Mouse (Mus musculus): ENCODE measurements around the gene Plppr2. TPM values are rescaled to one million over a fixed set of nuclear protein-coding genes. Genes with fewer than 3 reads are reported as not detected.

Plppr2 gene
- total and polyA plus RNA-seq, 2 experiments from 2014 or later = 0.86 to 2.6 TPM

DNA sequence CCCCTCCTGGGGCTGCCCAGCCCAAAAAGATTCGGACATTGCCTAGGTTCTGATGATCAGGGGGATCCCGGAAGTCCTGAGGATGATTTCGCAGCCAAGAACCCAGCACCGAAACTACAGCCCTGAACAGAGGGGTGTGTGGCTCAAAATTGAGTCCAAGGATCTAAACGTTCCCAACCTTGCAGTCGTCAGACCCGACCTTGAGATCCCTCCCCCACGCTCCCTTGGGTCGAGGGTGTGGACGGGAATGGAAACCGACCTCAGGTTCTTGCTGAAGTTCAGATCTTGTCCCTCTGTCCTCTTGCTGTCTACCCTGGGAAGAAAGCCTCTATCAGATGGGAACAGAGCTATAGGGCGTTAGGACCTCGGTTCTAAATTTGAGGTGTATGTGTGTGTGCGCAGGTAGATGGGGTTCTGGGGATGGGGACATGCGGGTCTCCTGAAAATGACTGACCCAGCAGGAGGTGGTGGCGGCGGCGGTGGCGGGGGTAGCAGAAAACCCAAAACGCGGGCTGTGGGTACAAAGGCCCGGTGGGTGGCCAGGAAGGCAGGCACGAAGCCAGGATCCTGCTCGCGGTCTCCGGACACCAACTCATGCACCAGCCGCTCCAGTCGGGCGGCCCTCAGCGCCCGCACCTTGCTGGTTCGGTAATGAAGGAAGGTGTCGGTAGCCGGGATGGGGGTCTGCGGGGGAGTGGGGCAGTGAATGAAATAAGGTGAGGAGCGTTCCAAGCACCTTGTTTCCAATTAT, 50.9 kb downstream of the Plppr2 start:
- H3K9ac ChIP-seq (replicated peaks; ENCODE audit: low read depth, low read length) = no peak overlapping the region
- no peaks in the 10 kb centered on the region for H3K9me3 ChIP-seq (replicated peaks; ENCODE audit: control insufficient read depth, low read length)
- H3K36me3 ChIP-seq (replicated peaks; ENCODE audit: control insufficient read depth, insufficient read depth, low read length) = no peaks in the 10 kb centered on the region
- DNase-seq (ENCODE audit: low spot score) (no peak), ATAC-seq (ENCODE audit: insufficient read depth, low read depth) (no peak)
- peaks cover 77% of the 10 kb centered on the region for H3K27me3 ChIP-seq (ENCODE audit: control insufficient read depth, insufficient read depth, low read length)
- 7% methylated on average over 36 of the region's 36 CpGs for WGBS
- TF ChIP-seq EP300 (IDR thresholded peaks at IDR 0.05; ENCODE audit: low read depth) = no peak
- 0 out of 2 replicates have a peak overlapping the region, but pooled peaks have one; percentile 57 for H3K4me3 ChIP-seq (ENCODE audit: low read depth, low read length)
- H3K27ac ChIP-seq (ENCODE audit: low read depth) = no peak overlapping the region
- H3K4me2 ChIP-seq (ENCODE audit: low read depth, low read length) = peak overlapping the region; percentile 86; the same call in 1 of the 2 replicates
- H3K4me1 ChIP-seq (ENCODE audit: control insufficient read depth, insufficient read depth) = peaks cover 19% of the 10 kb centered on the region

DNA sequence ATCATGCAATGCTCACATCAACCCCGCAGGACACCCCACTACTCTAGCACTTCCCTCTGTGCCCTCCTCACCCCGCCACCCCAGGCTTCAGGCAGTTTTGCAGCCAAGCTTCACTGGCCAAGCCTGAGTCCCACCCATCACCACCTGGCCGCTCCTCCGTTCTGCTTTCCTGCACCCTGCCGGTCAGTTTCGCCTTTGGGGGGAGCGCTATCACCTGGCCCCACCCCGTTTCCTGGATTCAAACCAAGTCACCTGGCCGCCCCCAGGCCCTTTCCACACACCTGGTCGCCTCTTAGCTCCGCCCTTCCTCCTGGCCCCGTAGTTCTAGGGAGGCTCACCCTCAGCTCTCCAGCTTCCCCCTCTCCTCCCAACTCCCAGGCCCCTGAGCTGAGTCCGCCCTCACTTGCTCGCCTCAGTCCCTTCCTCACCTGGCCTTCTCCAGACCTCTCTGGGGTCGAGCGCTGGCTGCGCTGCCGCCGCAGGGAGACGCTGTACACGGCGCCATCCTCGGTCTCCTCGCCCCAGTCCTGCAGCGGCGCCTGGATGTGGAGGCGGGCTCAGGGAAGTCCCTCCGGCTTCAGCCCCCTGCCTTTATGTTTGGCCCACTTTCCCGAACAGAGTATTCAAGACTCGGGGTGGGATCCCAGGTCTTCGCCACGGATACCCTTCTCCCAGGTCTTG, 51.7 kb downstream of the Plppr2 start:
- Histone ChIP-seq H3K9me3 (replicated peaks; ENCODE audit: control insufficient read depth, low read length) (no peaks in the 10 kb centered on the region), H3K4me2 (ENCODE audit: low read depth, low read length) (peak overlapping the region; percentile 86), H3K27me3 (ENCODE audit: control insufficient read depth, insufficient read depth, low read length) (peaks cover 84% of the 10 kb centered on the region), H3K27ac (ENCODE audit: low read depth) (no peak overlapping the region), H3K9ac (replicated peaks; ENCODE audit: low read depth, low read length) (peak overlapping the region; percentile 40; the same call in 1 of the 2 replicates), H3K4me3 (ENCODE audit: low read depth, low read length) (peak overlapping the region; percentile 57), H3K4me1 (ENCODE audit: control insufficient read depth, insufficient read depth) (peaks cover 19% of the 10 kb centered on the region), H3K36me3 (replicated peaks; ENCODE audit: control insufficient read depth, insufficient read depth, low read length) (no peaks in the 10 kb centered on the region)
- DNase-seq (ENCODE audit: low spot score) (no peak), ATAC-seq (ENCODE audit: insufficient read depth, low read depth) (0 out of 2 replicates have a peak, but pooled peaks have one; percentile 25)
- WGBS = 3% methylated on average over 32 of the region's 32 CpGs
- TF ChIP-seq CTCF (IDR thresholded peaks at IDR 0.05; ENCODE audit: low read depth) (no peak), EP300 (IDR thresholded peaks at IDR 0.05; ENCODE audit: low read depth) (no peak)

- ATAC-seq (ENCODE audit: insufficient read depth, low read depth) (peak; percentile 38; the same call in 1 of the 2 replicates), DNase-seq (ENCODE audit: low spot score) (no peak)
- Histone ChIP-seq H3K9me3 (replicated peaks; ENCODE audit: control insufficient read depth, low read length) (no peaks in the 10 kb centered on the region), H3K4me1 (ENCODE audit: control insufficient read depth, insufficient read depth) (peaks cover 19% of the 10 kb centered on the region), H3K27ac (ENCODE audit: low read depth) (no peak within 1 kb of the TSS), H3K36me3 (replicated peaks; ENCODE audit: control insufficient read depth, insufficient read depth, low read length) (no peaks in the 10 kb centered on the region), H3K27me3 (ENCODE audit: control insufficient read depth, insufficient read depth, low read length) (peaks cover 90% of the 10 kb centered on the region), H3K9ac (replicated peaks; ENCODE audit: low read depth, low read length) (peak within 1 kb of the TSS; percentile 40; the same call in 1 of the 2 replicates), H3K4me3 (ENCODE audit: low read depth, low read length) (peak within 1 kb of the TSS; percentile 57), H3K4me2 (ENCODE audit: low read depth, low read length) (peak within 1 kb of the TSS; percentile 86)
- under 1% methylated on average over 42 of the region's 42 CpGs for WGBS
- no peak for TF ChIP-seq CTCF (IDR thresholded peaks at IDR 0.05; ENCODE audit: low read depth)
- TF ChIP-seq EP300 (IDR thresholded peaks at IDR 0.05; ENCODE audit: low read depth) = no peak
Observed at GRCm38 (mm10) chr9:21989230-21990110, 52.6 kb downstream of the Plppr2 start, which contains the start of gene Rgl3. Gene Rgl3, minus strand, starts transcription at chr9:21989446.

DNA sequence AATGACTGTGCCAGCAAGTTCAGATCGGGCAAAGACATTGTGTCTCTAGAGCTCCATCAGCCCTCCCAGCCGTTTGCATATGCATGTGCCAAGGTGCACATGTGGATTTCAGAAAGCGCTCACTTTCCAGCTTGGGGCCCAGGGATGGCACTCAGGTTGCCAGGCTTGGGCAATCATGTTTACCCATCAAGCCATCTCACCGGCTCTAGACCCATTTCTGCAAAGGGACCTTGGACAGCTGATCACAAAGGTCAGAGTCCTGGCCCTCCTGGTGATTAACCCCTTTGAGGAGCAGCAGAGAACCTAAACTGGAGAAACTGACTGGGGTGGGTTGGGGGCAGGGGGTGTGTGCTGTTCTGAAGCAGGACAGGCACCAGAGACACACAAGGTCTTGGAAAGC, 55.4 kb downstream of the Plppr2 start:
- H3K36me3 ChIP-seq (replicated peaks; ENCODE audit: control insufficient read depth, insufficient read depth, low read length) = no peaks in the 10 kb centered on the region
- no peaks in the 10 kb centered on the region for H3K9me3 ChIP-seq (replicated peaks; ENCODE audit: control insufficient read depth, low read length)
- no peak overlapping the region for H3K27ac ChIP-seq (ENCODE audit: low read depth)
- H3K9ac ChIP-seq (replicated peaks; ENCODE audit: low read depth, low read length) = no peak overlapping the region
- 62% methylated on average over 4 of the region's 4 CpGs for WGBS
- peaks cover 19% of the 10 kb centered on the region for H3K4me1 ChIP-seq (ENCODE audit: control insufficient read depth, insufficient read depth)
- H3K4me3 ChIP-seq (ENCODE audit: low read depth, low read length) = no peak overlapping the region
- no peak for DNase-seq (ENCODE audit: low spot score)
- H3K27me3 ChIP-seq (ENCODE audit: control insufficient read depth, insufficient read depth, low read length) = peaks cover 68% of the 10 kb centered on the region
- no peak for ATAC-seq (ENCODE audit: insufficient read depth, low read depth)
- no peak overlapping the region for H3K4me2 ChIP-seq (ENCODE audit: low read depth, low read length)
- no peak for TF ChIP-seq EP300 (IDR thresholded peaks at IDR 0.05; ENCODE audit: low read depth)
- no peak for TF ChIP-seq CTCF (IDR thresholded peaks at IDR 0.05; ENCODE audit: low read depth)

DNA sequence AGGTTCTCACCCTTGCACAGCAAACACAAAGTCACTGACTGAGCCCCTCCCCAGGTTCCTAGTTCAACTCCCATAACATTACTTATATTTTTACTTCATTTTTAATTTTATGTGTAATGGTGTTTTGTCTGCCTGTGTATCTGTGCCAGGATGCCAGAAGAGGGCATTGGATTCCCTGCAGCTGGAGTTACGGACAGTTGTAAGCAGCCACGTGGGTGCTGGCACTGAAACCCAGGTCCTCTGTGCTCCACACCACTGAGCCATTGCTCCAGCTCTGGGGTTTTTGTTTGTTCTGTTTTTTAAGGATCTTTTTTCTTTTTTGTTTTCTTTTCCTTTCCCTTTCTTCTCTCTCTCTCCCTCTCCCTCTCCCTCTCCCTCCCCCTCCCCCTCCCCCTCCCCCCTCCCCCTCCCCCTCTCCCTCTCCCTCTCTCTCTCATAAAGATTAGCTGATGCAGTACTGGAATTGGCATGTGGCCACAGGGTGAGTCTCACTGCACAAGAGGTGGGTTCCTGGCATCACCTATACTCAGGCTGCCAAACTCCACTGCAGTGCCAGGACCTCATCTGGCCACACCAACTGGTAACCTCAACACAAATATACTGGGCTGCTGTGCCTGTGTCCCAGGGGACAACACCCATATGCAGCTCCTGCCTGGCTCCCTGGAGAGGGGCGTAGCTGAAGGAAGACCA, 59.5 kb downstream of the Plppr2 start:
- Histone ChIP-seq H3K27me3 (ENCODE audit: control insufficient read depth, insufficient read depth, low read length) (peaks cover 35% of the 10 kb centered on the region), H3K9ac (replicated peaks; ENCODE audit: low read depth, low read length) (no peak overlapping the region), H3K4me2 (ENCODE audit: low read depth, low read length) (no peak overlapping the region), H3K4me3 (ENCODE audit: low read depth, low read length) (no peak overlapping the region), H3K27ac (ENCODE audit: low read depth) (no peak overlapping the region), H3K36me3 (replicated peaks; ENCODE audit: control insufficient read depth, insufficient read depth, low read length) (no peaks in the 10 kb centered on the region), H3K9me3 (replicated peaks; ENCODE audit: control insufficient read depth, low read length) (no peaks in the 10 kb centered on the region), H3K4me1 (ENCODE audit: control insufficient read depth, insufficient read depth) (no peaks in the 10 kb centered on the region)
- WGBS = 75% methylated on average over 3 of the region's 3 CpGs
- DNase-seq (ENCODE audit: low spot score) (no peak), ATAC-seq (ENCODE audit: insufficient read depth, low read depth) (no peak)
- TF ChIP-seq EP300 (IDR thresholded peaks at IDR 0.05; ENCODE audit: low read depth) = no peak
- TF ChIP-seq CTCF (IDR thresholded peaks at IDR 0.05; ENCODE audit: low read depth) = no peak

Other genes starting within 250 kb of the Plppr2 start
- gene Ldlr, start 213.6 kb upstream of the Plppr2 start, total RNA-seq (2014; rRNA removed; ENCODE audit: low replicate concordance) = 36.8 and 42.9 TPM in 2 replicates
- 8.0 and 10.9 TPM in 2 replicates for gene Ldlr, start 213.6 kb upstream of the Plppr2 start, polyA plus RNA-seq (2015; fragmentation: Nextera tagmentation; extraction: Ambion mirVana)
- gene Spc24, start 176.7 kb upstream of the Plppr2 start, total RNA-seq (2014; rRNA removed; ENCODE audit: low replicate concordance) = 22.3 and 76.0 TPM in 2 replicates
- 35.2 and 40.3 TPM in 2 replicates for gene Spc24, start 176.7 kb upstream of the Plppr2 start, polyA plus RNA-seq (2015; fragmentation: Nextera tagmentation; extraction: Ambion mirVana)
- 78.5 and 92.4 TPM in 2 replicates for gene Kank2, start 138.3 kb upstream of the Plppr2 start, total RNA-seq (2014; rRNA removed; ENCODE audit: low replicate concordance)
- gene Kank2, start 138.3 kb upstream of the Plppr2 start, polyA plus RNA-seq (2015; fragmentation: Nextera tagmentation; extraction: Ambion mirVana) = 10.3 and 10.9 TPM in 2 replicates
- not detected in 2 replicates for gene Angptl8, start 101.5 kb upstream of the Plppr2 start, total RNA-seq (2014; rRNA removed; ENCODE audit: low replicate concordance)
- gene Angptl8, start 101.5 kb upstream of the Plppr2 start, polyA plus RNA-seq (2015; fragmentation: Nextera tagmentation; extraction: Ambion mirVana) = 0.55 and 0.69 TPM in 2 replicates
- gene Dock6, start 84.4 kb upstream of the Plppr2 start, total RNA-seq (2014; rRNA removed; ENCODE audit: low replicate concordance) = 38.5 and 65.3 TPM in 2 replicates
- gene Dock6, start 84.4 kb upstream of the Plppr2 start, polyA plus RNA-seq (2015; fragmentation: Nextera tagmentation; extraction: Ambion mirVana) = 19.1 and 22.7 TPM in 2 replicates
- gene Rab3d, start 18.8 kb upstream of the Plppr2 start, total RNA-seq (2014; rRNA removed; ENCODE audit: low replicate concordance) = 8.9 and 11.2 TPM in 2 replicates
- gene Rab3d, start 18.8 kb upstream of the Plppr2 start, polyA plus RNA-seq (2015; fragmentation: Nextera tagmentation; extraction: Ambion mirVana) = 7.7 and 7.9 TPM in 2 replicates
- gene Ccdc159, start 9.6 kb upstream of the Plppr2 start, total RNA-seq (2014; rRNA removed; ENCODE audit: low replicate concordance) = 0.88 TPM in 1 of 2 replicates, not detected in the other
- gene Ccdc159, start 9.6 kb upstream of the Plppr2 start, polyA plus RNA-seq (2015; fragmentation: Nextera tagmentation; extraction: Ambion mirVana) = 0.77 and 0.97 TPM in 2 replicates
- gene Tmem205, start 9.5 kb upstream of the Plppr2 start, total RNA-seq (2014; rRNA removed; ENCODE audit: low replicate concordance) = 52.6 and 53.9 TPM in 2 replicates
- 44.8 and 47.2 TPM in 2 replicates for gene Tmem205, start 9.5 kb upstream of the Plppr2 start, polyA plus RNA-seq (2015; fragmentation: Nextera tagmentation; extraction: Ambion mirVana)
- gene Swsap1, start 18.7 kb downstream of the Plppr2 start, total RNA-seq (2014; rRNA removed; ENCODE audit: low replicate concordance) = 14.3 and 19.5 TPM in 2 replicates
- gene Swsap1, start 18.7 kb downstream of the Plppr2 start, polyA plus RNA-seq (2015; fragmentation: Nextera tagmentation; extraction: Ambion mirVana) = 4.6 and 5.1 TPM in 2 replicates
- 0.27 and 2.8 TPM in 2 replicates for gene Epor, start 26.5 kb downstream of the Plppr2 start, total RNA-seq (2014; rRNA removed; ENCODE audit: low replicate concordance)
- gene Epor, start 26.5 kb downstream of the Plppr2 start, polyA plus RNA-seq (2015; fragmentation: Nextera tagmentation; extraction: Ambion mirVana) = 2.6 and 3.4 TPM in 2 replicates
- gene Rgl3, start 52.4 kb downstream of the Plppr2 start, total RNA-seq (2014; rRNA removed; ENCODE audit: low replicate concordance) = 0.39 and 11.4 TPM in 2 replicates
- gene Rgl3, start 52.4 kb downstream of the Plppr2 start, polyA plus RNA-seq (2015; fragmentation: Nextera tagmentation; extraction: Ambion mirVana) = 0.63 and 0.75 TPM in 2 replicates
- 0.15 TPM in 1 of 2 replicates, not detected in the other for gene Ccdc151, start 65.6 kb downstream of the Plppr2 start, total RNA-seq (2014; rRNA removed; ENCODE audit: low replicate concordance)
- gene Ccdc151, start 65.6 kb downstream of the Plppr2 start, polyA plus RNA-seq (2015; fragmentation: Nextera tagmentation; extraction: Ambion mirVana) = 0.12 and 0.18 TPM in 2 replicates
- 49.0 and 58.2 TPM in 2 replicates for gene Prkcsh, start 65.8 kb downstream of the Plppr2 start, total RNA-seq (2014; rRNA removed; ENCODE audit: low replicate concordance)
- gene Prkcsh, start 65.8 kb downstream of the Plppr2 start, polyA plus RNA-seq (2015; fragmentation: Nextera tagmentation; extraction: Ambion mirVana) = 33.7 and 34.6 TPM in 2 replicates
- gene Elavl3, start 115.0 kb downstream of the Plppr2 start, total RNA-seq (2014; rRNA removed; ENCODE audit: low replicate concordance) = 0.04 and 0.15 TPM in 2 replicates
- 0.03 TPM in 1 of 2 replicates, not detected in the other for gene Elavl3, start 115.0 kb downstream of the Plppr2 start, polyA plus RNA-seq (2015; fragmentation: Nextera tagmentation; extraction: Ambion mirVana)
- gene Gm49318, start 134.2 kb downstream of the Plppr2 start, total RNA-seq (2014; rRNA removed; ENCODE audit: low replicate concordance) = not detected in 2 replicates
- gene Gm49318, start 134.2 kb downstream of the Plppr2 start, polyA plus RNA-seq (2015; fragmentation: Nextera tagmentation; extraction: Ambion mirVana) = not detected in 2 replicates
- 26.1 and 27.4 TPM in 2 replicates for gene Zfp653, start 134.3 kb downstream of the Plppr2 start, total RNA-seq (2014; rRNA removed; ENCODE audit: low replicate concordance)
- 4.0 and 4.3 TPM in 2 replicates for gene Zfp653, start 134.3 kb downstream of the Plppr2 start, polyA plus RNA-seq (2015; fragmentation: Nextera tagmentation; extraction: Ambion mirVana)
- 106 and 138 TPM in 2 replicates for gene Ecsit, start 148.4 kb downstream of the Plppr2 start, total RNA-seq (2014; rRNA removed; ENCODE audit: low replicate concordance)
- 80.1 and 82.0 TPM in 2 replicates for gene Ecsit, start 148.4 kb downstream of the Plppr2 start, polyA plus RNA-seq (2015; fragmentation: Nextera tagmentation; extraction: Ambion mirVana)
- 56.3 and 305 TPM in 2 replicates for gene Cnn1, start 162.2 kb downstream of the Plppr2 start, total RNA-seq (2014; rRNA removed; ENCODE audit: low replicate concordance)
- 41.3 and 53.5 TPM in 2 replicates for gene Cnn1, start 162.2 kb downstream of the Plppr2 start, polyA plus RNA-seq (2015; fragmentation: Nextera tagmentation; extraction: Ambion mirVana)
- 86.6 and 132 TPM in 2 replicates for gene Elof1, start 180.1 kb downstream of the Plppr2 start, total RNA-seq (2014; rRNA removed; ENCODE audit: low replicate concordance)
- 82.3 and 89.1 TPM in 2 replicates for gene Elof1, start 180.1 kb downstream of the Plppr2 start, polyA plus RNA-seq (2015; fragmentation: Nextera tagmentation; extraction: Ambion mirVana)
- gene Acp5, start 198.7 kb downstream of the Plppr2 start, total RNA-seq (2014; rRNA removed; ENCODE audit: low replicate concordance) = 0.77 and 4.4 TPM in 2 replicates
- gene Acp5, start 198.7 kb downstream of the Plppr2 start, polyA plus RNA-seq (2015; fragmentation: Nextera tagmentation; extraction: Ambion mirVana) = 2.0 TPM in 2 replicates
- gene Pigyl, start 219.8 kb downstream of the Plppr2 start, total RNA-seq (2014; rRNA removed; ENCODE audit: low replicate concordance) = 7.4 and 28.1 TPM in 2 replicates
- gene Pigyl, start 219.8 kb downstream of the Plppr2 start, polyA plus RNA-seq (2015; fragmentation: Nextera tagmentation; extraction: Ambion mirVana) = 61.7 and 68.1 TPM in 2 replicates

Data from heart, postnatal 0 days (tissue).